Mouse (Mus musculus) midbrain, postnatal 0 days (tissue): ENCODE measurements around the gene Trim46. TPM values are rescaled to one million over a fixed set of nuclear protein-coding genes. Genes with fewer than 3 reads are reported as not detected.

Experiments
- ATAC-seq: fragments of 200-750 bp; cut with Nextera tagmentation; 2 replicates; pipeline ENCODE4 v1.8.0; 2017; ENCODE audit warnings: moderate number of reproducible peaks, mild to moderate bottlenecking, moderate TSS enrichment, moderate library complexity; ENCODE audit not compliant: low FRiP score
- DNase-seq: peaks from one replicate; pipeline ENCODE4 v3.0.0-alpha.2; 2015; ENCODE audit warnings: low spot score
- H3K27ac ChIP-seq: fragments of 300-500 bp; sonication (generic); 2 replicates; pipeline ENCODE4 v1.5.1; 2014; ENCODE audit warnings: low read depth, mild to moderate bottlenecking, low read length, mixed read lengths
- H3K27me3 ChIP-seq: fragments of 300-500 bp; sonication (generic); 2 replicates; pipeline ENCODE4 v1.6.1; 2014; ENCODE audit warnings: low read length, control low read depth, mixed read lengths; ENCODE audit not compliant: insufficient read depth
- H3K36me3 ChIP-seq: fragments of 300-500 bp; sonication (generic); 2 replicates; pipeline ENCODE4 v1.6.1; 2014; ENCODE audit warnings: low read length, control low read depth, mixed read lengths; ENCODE audit not compliant: insufficient read depth
- H3K4me1 ChIP-seq: fragments of 300-500 bp; sonication (generic); 2 replicates; pipeline ENCODE4 v1.6.1; 2014; ENCODE audit warnings: mild to moderate bottlenecking, control low read depth, antibody characterized with exemption, low read length, mixed read lengths; ENCODE audit not compliant: insufficient read depth
- H3K4me2 ChIP-seq: fragments of 300-500 bp; sonication (generic); 2 replicates; pipeline ENCODE4 v1.6.1; 2014; ENCODE audit warnings: low read depth, mild to moderate bottlenecking, low read length, mixed read lengths; ENCODE audit not compliant: poor library complexity, severe bottlenecking
- H3K4me3 ChIP-seq: fragments of 300-500 bp; sonication (generic); 2 replicates; pipeline ENCODE4 v1.5.1; 2014; ENCODE audit warnings: low read depth, mild to moderate bottlenecking, low read length, moderate library complexity
- H3K9ac ChIP-seq: fragments of 300-500 bp; sonication (generic); replicated peaks from 2 replicates; pipeline ENCODE4 v1.6.1; 2014; ENCODE audit warnings: mild to moderate bottlenecking, low read length, moderate library complexity, mixed read lengths; ENCODE audit not compliant: poor library complexity, severe bottlenecking
- H3K9me3 ChIP-seq: fragments of 300-500 bp; sonication (generic); 2 replicates; pipeline ENCODE4 v1.6.1; 2016; ENCODE audit warnings: low read length, control low read depth
- CTCF ChIP-seq: IDR thresholded peaks from 2 replicates; pipeline ENCODE4 v1.5.1; 2016; ENCODE audit warnings: antibody characterized with exemption, mild to moderate bottlenecking
- WGBS: fragments of 180-500 bp; shearing (Covaris S2); extraction: QIAGEN DNeasy Blood & Tissue Kit; methylation state at CpG from one replicate; pipeline ENCODE4 v1.1.7; 2014; 5-methylcytosine and 5-hydroxymethylcytosine counted together
- polyA plus RNA-seq: library from polyadenylated mRNA; unstranded; fragments of >200 nt; fragmentation: Nextera tagmentation; extraction: Ambion mirVana; gene quantifications from 2 replicates; pipeline ENCODE4 v1.2.1, GENCODE M21; 2015
- total RNA-seq: library from RNA; depleted of rRNA; stranded (reverse); fragments of >200 nt; gene quantifications from 2 replicates; pipeline ENCODE4 v1.2.3, GENCODE M21; 2014

The Trim46 gene
- total and polyA plus RNA-seq, 2 experiments from 2014 or later, result 69.1 to 124 TPM

DNA sequence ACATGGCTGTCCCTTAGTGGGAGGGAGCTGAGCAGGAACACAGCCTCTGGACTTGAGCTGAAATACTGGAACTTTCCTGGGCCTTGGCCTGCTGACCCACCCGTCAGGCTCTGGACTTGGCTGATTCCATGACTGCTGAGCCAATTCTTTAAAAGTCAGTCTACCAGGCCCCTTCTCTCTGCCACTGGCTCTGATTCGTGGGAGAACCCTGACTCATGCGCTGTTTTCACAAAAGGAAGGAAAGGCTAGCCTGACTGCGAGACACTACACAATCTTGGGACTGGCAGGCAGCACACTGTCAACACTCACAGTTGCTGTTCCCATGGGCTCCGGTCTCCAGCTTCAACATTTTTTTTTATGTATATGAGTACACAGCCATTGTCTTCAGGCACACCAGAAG lies 10.1 kb upstream of the Trim46 start:
- H3K4me1 ChIP-seq, result no peaks in the 10 kb centered on the region
- H3K9ac ChIP-seq, result no peak overlapping the region
- DNase-seq (no peak), ATAC-seq (no peak)
- no peak for TF ChIP-seq CTCF
- 65% methylated on average over 5 of the region's 5 CpGs for WGBS
- no peaks in the 10 kb centered on the region for H3K27me3 ChIP-seq
- H3K27ac ChIP-seq, result no peak overlapping the region
- H3K4me2 ChIP-seq, result no peak overlapping the region
- no peaks in the 10 kb centered on the region for H3K36me3 ChIP-seq
- H3K4me3 ChIP-seq, result no peak overlapping the region
- no peaks in the 10 kb centered on the region for H3K9me3 ChIP-seq

DNA sequence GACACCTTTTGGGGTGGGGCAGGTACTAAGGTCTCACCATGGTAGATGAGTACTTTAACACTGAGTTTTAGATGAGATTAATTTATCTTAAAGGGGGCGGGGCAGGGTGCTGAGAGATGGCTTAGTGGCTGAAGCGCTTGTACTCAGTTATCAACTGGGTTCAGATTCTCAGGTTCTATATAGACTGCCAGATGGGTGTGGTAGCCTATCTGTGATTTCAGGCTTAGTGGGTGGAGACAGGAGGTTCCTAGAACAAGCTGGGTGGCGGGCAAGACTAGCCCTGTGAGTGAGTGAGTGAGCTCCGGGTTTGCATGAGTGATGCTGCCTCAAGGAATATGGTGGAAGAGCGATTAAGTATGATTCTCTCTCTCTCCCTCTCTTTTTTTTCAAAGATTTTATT lies 8.9 kb upstream of the Trim46 start:
- H3K27ac ChIP-seq, result no peak overlapping the region
- no peaks in the 10 kb centered on the region for H3K27me3 ChIP-seq
- no peak overlapping the region for H3K4me3 ChIP-seq
- no peaks in the 10 kb centered on the region for H3K36me3 ChIP-seq
- DNase-seq, result no peak
- H3K4me1 ChIP-seq, result no peaks in the 10 kb centered on the region
- TF ChIP-seq CTCF, result no peak
- H3K9me3 ChIP-seq, result no peaks in the 10 kb centered on the region
- no peak overlapping the region for H3K9ac ChIP-seq
- H3K4me2 ChIP-seq, result no peak overlapping the region
- no peak for ATAC-seq
- 90% methylated on average over 5 of the region's 5 CpGs for WGBS

DNA sequence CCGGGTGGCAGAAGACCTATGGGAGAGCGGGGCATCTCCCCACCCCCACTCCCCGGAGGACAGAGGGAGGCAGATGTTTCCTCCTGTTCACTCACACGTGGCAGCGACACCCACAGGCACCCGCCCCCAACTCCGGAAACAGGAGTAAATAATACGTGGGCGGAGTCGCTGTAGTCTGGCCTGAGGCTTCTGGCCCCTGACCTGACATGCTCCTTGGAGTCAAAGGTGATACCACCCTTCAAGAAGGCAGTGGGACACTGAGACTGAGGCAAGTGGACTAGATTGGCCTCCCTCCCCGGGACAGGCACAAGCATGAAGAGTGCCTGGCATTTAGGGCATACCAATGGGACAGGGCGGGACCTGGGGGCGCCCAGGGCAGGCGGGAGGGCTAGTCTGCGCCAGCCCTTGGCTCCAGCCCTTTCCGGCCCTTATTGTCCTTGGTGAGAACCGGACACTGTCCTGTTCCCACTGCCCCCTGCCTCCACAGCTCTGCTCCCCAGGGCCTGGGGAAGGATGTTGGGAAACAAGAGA lies 5.3 kb upstream of the Trim46 start:
- H3K27ac ChIP-seq, result no peak overlapping the region
- WGBS, result 7% methylated on average over 17 of the region's 17 CpGs
- no peak for ATAC-seq

DNA sequence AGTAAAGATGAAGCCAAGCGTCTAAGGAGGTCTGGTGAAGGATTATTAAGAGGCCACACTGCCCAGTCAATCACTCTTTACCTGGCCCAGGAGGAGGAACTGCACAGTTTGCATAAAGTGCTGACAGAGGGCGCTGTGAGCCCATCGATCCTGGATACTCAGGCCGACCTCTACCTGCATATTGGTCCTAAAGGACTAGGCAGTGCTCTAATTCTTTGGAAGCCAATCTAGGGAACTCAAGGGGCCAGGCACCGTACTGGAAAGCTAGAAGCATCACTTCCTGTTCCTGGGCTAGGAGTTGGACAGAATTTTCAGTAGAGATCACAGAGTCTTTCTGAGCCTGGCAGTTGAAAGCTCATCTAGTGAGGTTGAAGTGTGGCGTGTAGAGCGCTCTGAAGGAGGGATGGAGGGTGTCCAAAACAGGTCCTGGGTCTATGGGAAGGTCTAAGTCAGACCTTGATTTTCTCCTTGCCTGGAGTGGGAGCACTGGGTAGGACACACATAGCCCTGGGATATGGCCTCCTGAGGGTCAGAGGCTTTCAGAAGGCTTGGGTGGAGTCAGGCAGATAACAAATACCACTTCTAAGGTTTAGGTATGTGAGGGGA lies 4.4 kb upstream of the Trim46 start:
- WGBS, result 24% methylated on average over 7 of the region's 7 CpGs
- Histone ChIP-seq H3K4me3 (no peak overlapping the region), H3K9me3 (no peaks in the 10 kb centered on the region), H3K27ac (no peak overlapping the region), H3K27me3 (no peaks in the 10 kb centered on the region), H3K9ac (no peak overlapping the region), H3K36me3 (peaks cover 5% of the 10 kb centered on the region; the same call in 1 of the 2 replicates), H3K4me1 (peaks cover 7% of the 10 kb centered on the region; the same call in 1 of the 2 replicates), H3K4me2 (no peak overlapping the region)
- peak; percentile 76 for TF ChIP-seq CTCF
- peak; percentile 69 for DNase-seq
- no peak for ATAC-seq

More for the DNA sequence above, 5.3 kb upstream of the Trim46 start:
- Histone ChIP-seq H3K4me1 (peaks cover 7% of the 10 kb centered on the region; the same call in 1 of the 2 replicates), H3K9ac (no peak overlapping the region), H3K36me3 (peaks cover 5% of the 10 kb centered on the region; the same call in 1 of the 2 replicates), H3K4me2 (peak overlapping the region; percentile 21), H3K9me3 (no peaks in the 10 kb centered on the region), H3K27me3 (no peaks in the 10 kb centered on the region), H3K4me3 (peak overlapping the region; percentile 1; the same call in 1 of the 2 replicates)
- no peak for TF ChIP-seq CTCF
- no peak for DNase-seq

DNA sequence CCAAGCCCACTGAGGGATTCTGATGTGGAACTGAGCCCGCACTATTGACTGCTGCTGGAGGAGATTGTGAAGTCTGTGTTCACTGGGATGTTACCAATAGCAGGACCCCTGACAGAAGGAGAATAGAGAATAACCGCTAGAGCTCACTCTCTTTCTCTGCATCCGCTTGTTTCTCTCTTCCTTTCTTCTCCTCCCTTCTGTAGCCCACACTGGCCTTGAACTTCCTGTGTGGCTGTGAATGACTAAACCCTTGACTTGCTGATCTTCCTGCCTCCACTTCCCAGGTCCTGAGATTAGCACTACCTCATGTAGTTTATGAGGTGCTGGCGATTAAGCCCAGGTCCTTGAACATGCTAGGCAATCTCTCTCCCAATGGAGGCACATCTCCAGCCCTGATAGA lies 1.4 kb upstream of the Trim46 start:
- no peak for TF ChIP-seq CTCF
- H3K4me3 ChIP-seq, result no peak overlapping the region
- H3K27me3 ChIP-seq, result no peaks in the 10 kb centered on the region
- no peak overlapping the region for H3K27ac ChIP-seq
- DNase-seq, result no peak
- 90% methylated on average over 4 of the region's 4 CpGs for WGBS
- H3K36me3 ChIP-seq, result peaks cover 6% of the 10 kb centered on the region; the same call in 1 of the 2 replicates
- no peak overlapping the region for H3K9ac ChIP-seq
- H3K4me1 ChIP-seq, result peaks cover 12% of the 10 kb centered on the region; the same call in 1 of the 2 replicates
- no peaks in the 10 kb centered on the region for H3K9me3 ChIP-seq
- no peak for ATAC-seq
- peak overlapping the region; percentile 92 for H3K4me2 ChIP-seq

DNA sequence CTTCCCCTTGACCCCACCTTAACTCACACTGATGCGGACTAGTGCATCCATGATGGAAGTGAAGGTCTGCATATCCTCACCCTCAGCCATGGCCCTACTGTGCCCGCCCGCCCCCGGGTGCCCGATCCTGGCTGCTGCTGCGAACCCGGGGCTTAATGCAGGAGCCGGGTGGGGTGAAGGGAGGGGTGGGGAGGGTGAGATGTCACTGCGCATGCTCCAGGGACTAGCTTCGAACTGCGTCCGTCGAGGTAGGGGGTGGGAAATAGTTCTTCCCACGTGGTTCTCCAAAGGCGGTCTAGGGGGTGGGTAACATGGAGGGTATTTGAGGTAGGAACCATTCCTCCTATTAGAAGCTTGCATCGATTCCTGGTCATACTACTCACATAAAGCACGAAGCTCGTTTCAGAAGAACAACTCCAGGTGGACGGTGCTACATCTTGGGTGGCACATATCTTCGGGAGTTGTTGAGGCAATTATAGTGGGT lies 379 bp downstream of the Trim46 start, which contains the start of gene Krtcap2:
Gene Krtcap2, plus strand, starts transcription at position 279 of the 484 bp plus-strand sequence.
- TF ChIP-seq CTCF, result no peak
- Histone ChIP-seq H3K27ac (peak within 1 kb of the TSS; percentile 97), H3K9me3 (no peaks in the 10 kb centered on the region), H3K9ac (peak within 1 kb of the TSS; percentile 93), H3K4me1 (peaks cover 12% of the 10 kb centered on the region; the same call in 1 of the 2 replicates), H3K36me3 (peaks cover 23% of the 10 kb centered on the region), H3K4me2 (peak within 1 kb of the TSS; percentile 92), H3K4me3 (peak within 1 kb of the TSS; percentile 70), H3K27me3 (no peaks in the 10 kb centered on the region)
- peak; percentile 94 for DNase-seq
- WGBS, result under 1% methylated on average over 20 of the region's 20 CpGs
- ATAC-seq, result peak; percentile 79
